Mouse (Mus musculus) olfactory bulb, adult 2 months (tissue): ENCODE results near the gene Ccdc117.

ENCODE experiments used
- CTCF ChIP-seq: fragments of 200-500 bp; IDR thresholded peaks from 2 replicates; pipeline ENCODE4 v1.5.1; 2012; ENCODE audit warnings: low read depth, mild to moderate bottlenecking, low read length, moderate library complexity; ENCODE audit not compliant: insufficient read depth
- POLR2A ChIP-seq: fragments of 200-500 bp; IDR thresholded peaks from 2 replicates; pipeline ENCODE4 v1.6.1; 2012; ENCODE audit warnings: mild to moderate bottlenecking, low read depth, low read length, moderate library complexity; ENCODE audit not compliant: insufficient read depth

DNA sequence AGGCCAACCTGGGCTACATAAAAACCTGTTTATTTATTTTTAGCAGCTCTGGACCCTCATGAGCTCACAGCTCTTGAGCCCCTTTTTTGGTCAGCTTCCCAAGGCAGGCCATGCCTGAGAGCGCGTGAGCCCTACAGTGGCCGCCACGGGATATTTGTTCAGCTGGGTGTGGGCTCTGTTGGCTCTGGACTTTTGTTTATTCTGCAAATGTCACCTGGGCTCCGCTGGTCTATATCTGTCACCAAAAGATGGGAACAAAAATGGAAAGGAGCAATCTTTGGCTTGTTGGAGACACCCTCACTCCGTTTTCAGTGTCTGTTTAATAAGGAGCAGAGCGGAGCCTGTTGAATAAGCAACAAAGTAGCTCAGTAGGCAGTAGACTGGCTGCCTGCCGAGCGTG is 43.6 kb downstream of the Ccdc117 start:
- TF ChIP-seq CTCF = no peak
- TF ChIP-seq POLR2A = no peak
